Mouse (Mus musculus) heart, embryonic 15.5 days (tissue): Measurements from ENCODE around the gene Prkx. TPM values are rescaled to one million over a fixed set of nuclear protein-coding genes. Genes with fewer than 3 reads are reported as not detected.

ENCODE experiments used
- ATAC-seq: fragments of 200-750 bp; cut with Nextera tagmentation; replicated peaks from 2 replicates; pipeline ENCODE4 v1.8.0; 2017; ENCODE audit warnings: low read depth, moderate TSS enrichment; ENCODE audit not compliant: insufficient number of reproducible peaks, insufficient read depth, low FRiP score
- H3K27ac ChIP-seq: fragments of 300-500 bp; sonication (generic); 2 replicates; pipeline ENCODE4 v1.5.1; 2015; ENCODE audit warnings: mild to moderate bottlenecking, inconsistent platforms
- H3K27me3 ChIP-seq: fragments of 300-500 bp; sonication (generic); 2 replicates; pipeline ENCODE4 v1.6.1; 2015; ENCODE audit warnings: inconsistent platforms
- H3K36me3 ChIP-seq: fragments of 300-500 bp; sonication (generic); 2 replicates; pipeline ENCODE4 v1.6.1; 2015; ENCODE audit warnings: mild to moderate bottlenecking, inconsistent platforms
- H3K4me1 ChIP-seq: fragments of 300-500 bp; sonication (generic); replicated peaks from 2 replicates; pipeline ENCODE4 v1.6.1; 2015; ENCODE audit warnings: inconsistent platforms
- H3K4me2 ChIP-seq: fragments of 300-500 bp; sonication (generic); 2 replicates; pipeline ENCODE4 v1.6.1; 2015; ENCODE audit warnings: inconsistent platforms, mild to moderate bottlenecking, moderate library complexity
- H3K4me3 ChIP-seq: fragments of 300-500 bp; sonication (generic); 2 replicates; pipeline ENCODE4 v1.5.1; 2015; ENCODE audit warnings: mild to moderate bottlenecking, inconsistent platforms
- H3K9ac ChIP-seq: fragments of 300-500 bp; sonication (generic); 2 replicates; pipeline ENCODE4 v1.6.1; 2015; ENCODE audit warnings: mild to moderate bottlenecking, inconsistent platforms
- H3K9me3 ChIP-seq: fragments of 300-500 bp; sonication (generic); replicated peaks from 2 replicates; pipeline ENCODE4 v1.6.1; 2016; ENCODE audit warnings: inconsistent platforms
- WGBS: fragments of 180-500 bp; shearing (Covaris S2); methylation state at CpG from one replicate; pipeline ENCODE4 v1.1.7; 2015; ENCODE audit warnings: mixed read lengths; 5-methylcytosine and 5-hydroxymethylcytosine counted together
- polyA plus RNA-seq: library from polyadenylated mRNA; unstranded; fragments of >200 nt; fragmentation: Nextera tagmentation; extraction: Ambion mirVana; gene quantifications from 2 replicates; pipeline ENCODE4 v1.2.1, GENCODE M21; 2015

Prkx gene
- polyA plus RNA-seq, 1 experiment from 2014 or later: 12.2 TPM

GRCm38 (mm10) chrX:77788675-77789074 lies 7.4 kb downstream of the Prkx start:
- H3K4me3 ChIP-seq: no peak overlapping the region
- WGBS: 62% methylated on average over 3 of the region's 3 CpGs
- H3K9ac ChIP-seq: no peak overlapping the region
- H3K27me3 ChIP-seq: no peaks in the 10 kb centered on the region
- ATAC-seq: no peak
- H3K9me3 ChIP-seq: no peaks in the 10 kb centered on the region
- H3K27ac ChIP-seq: no peak overlapping the region
- no peaks in the 10 kb centered on the region for H3K36me3 ChIP-seq
- H3K4me2 ChIP-seq: no peak overlapping the region
- no peaks in the 10 kb centered on the region for H3K4me1 ChIP-seq

GRCm38 (mm10) chrX:77786354-77786753 lies 9.7 kb downstream of the Prkx start:
- H3K4me2 ChIP-seq: no peak overlapping the region
- no peaks in the 10 kb centered on the region for H3K27me3 ChIP-seq
- H3K4me1 ChIP-seq: no peaks in the 10 kb centered on the region
- H3K9me3 ChIP-seq: no peaks in the 10 kb centered on the region
- no peak for ATAC-seq
- no peak overlapping the region for H3K4me3 ChIP-seq
- no peak overlapping the region for H3K27ac ChIP-seq
- no peak overlapping the region for H3K9ac ChIP-seq
- H3K36me3 ChIP-seq: no peaks in the 10 kb centered on the region

GRCm38 (mm10) chrX:77777822-77778221 lies 18.3 kb downstream of the Prkx start:
- Histone ChIP-seq H3K4me2 (no peak overlapping the region), H3K36me3 (no peaks in the 10 kb centered on the region), H3K9ac (no peak overlapping the region), H3K4me3 (no peak overlapping the region), H3K9me3 (no peaks in the 10 kb centered on the region), H3K27me3 (no peaks in the 10 kb centered on the region), H3K4me1 (no peaks in the 10 kb centered on the region), H3K27ac (no peak overlapping the region)
- ATAC-seq: no peak

- Histone ChIP-seq H3K27me3 (no peaks in the 10 kb centered on the region), H3K9ac (no peak overlapping the region), H3K36me3 (no peaks in the 10 kb centered on the region; the same call in 1 of the 2 replicates), H3K9me3 (no peaks in the 10 kb centered on the region), H3K27ac (no peak overlapping the region), H3K4me3 (no peak overlapping the region), H3K4me1 (no peaks in the 10 kb centered on the region), H3K4me2 (no peak overlapping the region)
- WGBS: 83% methylated on average over 3 of the region's 3 CpGs
- ATAC-seq: no peak
These were observed 30.9 kb downstream of the Prkx start for GRCm38 (mm10) chrX:77765153-77765552.

GRCm38 (mm10) chrX:77744260-77744659 lies 51.8 kb downstream of the Prkx start:
- H3K27me3 ChIP-seq: no peaks in the 10 kb centered on the region
- H3K4me1 ChIP-seq: no peaks in the 10 kb centered on the region
- H3K27ac ChIP-seq: no peak overlapping the region
- ATAC-seq: no peak
- H3K4me2 ChIP-seq: no peak overlapping the region
- no peak overlapping the region for H3K9ac ChIP-seq
- no peaks in the 10 kb centered on the region for H3K36me3 ChIP-seq
- WGBS: 62% methylated on average over 2 of the region's 2 CpGs
- no peak overlapping the region for H3K4me3 ChIP-seq
- H3K9me3 ChIP-seq: no peaks in the 10 kb centered on the region

GRCm38 (mm10) chrX:77741383-77741782 lies 54.7 kb downstream of the Prkx start:
- no peaks in the 10 kb centered on the region for H3K36me3 ChIP-seq
- no peak overlapping the region for H3K4me2 ChIP-seq
- H3K27me3 ChIP-seq: no peaks in the 10 kb centered on the region
- no peak for ATAC-seq
- no peaks in the 10 kb centered on the region for H3K9me3 ChIP-seq
- H3K27ac ChIP-seq: no peak overlapping the region
- 14% methylated on average over 1 of the region's 1 CpGs for WGBS
- H3K4me1 ChIP-seq: no peaks in the 10 kb centered on the region
- H3K4me3 ChIP-seq: no peak overlapping the region
- no peak overlapping the region for H3K9ac ChIP-seq

- Histone ChIP-seq H3K36me3 (no peaks in the 10 kb centered on the region), H3K4me1 (no peaks in the 10 kb centered on the region), H3K9me3 (no peaks in the 10 kb centered on the region), H3K27me3 (no peaks in the 10 kb centered on the region), H3K9ac (no peak overlapping the region), H3K4me3 (no peak overlapping the region), H3K4me2 (no peak overlapping the region), H3K27ac (no peak overlapping the region)
- ATAC-seq: no peak
- WGBS: 75% methylated on average over 9 of the region's 9 CpGs
These were observed 62.0 kb downstream of the Prkx start for GRCm38 (mm10) chrX:77733930-77734536.

- Histone ChIP-seq H3K27me3 (no peaks in the 10 kb centered on the region), H3K4me3 (no peak overlapping the region), H3K4me2 (no peak overlapping the region), H3K4me1 (no peaks in the 10 kb centered on the region), H3K27ac (no peak overlapping the region), H3K9ac (no peak overlapping the region), H3K36me3 (no peaks in the 10 kb centered on the region), H3K9me3 (no peaks in the 10 kb centered on the region)
- no peak for ATAC-seq
- WGBS: 21% methylated on average over 2 of the region's 2 CpGs
These were observed 75.8 kb downstream of the Prkx start for GRCm38 (mm10) chrX:77720298-77720697.

Other genes with a start within 250 kb of the Prkx start
- gene Pbsn, start 57.3 kb upstream of the Prkx start, polyA plus RNA-seq: not detected in 2 replicates
- gene Gm14744, start 68.5 kb upstream of the Prkx start, polyA plus RNA-seq: not detected in 2 replicates
- gene 5430402E10Rik, start 128.8 kb upstream of the Prkx start, polyA plus RNA-seq: not detected in 2 replicates